Mouse (Mus musculus) ovary, adult 18-20 months (tissue): ENCODE results near the gene Bid.
"Not testable (repeated sequence)": the region's sequence is repeated elsewhere in the genome, so short reads cannot be mapped to it uniquely, and the experiment has no call there.

Experiments used
- DNase-seq: peaks from one replicate; pipeline ENCODE4 v3.0.0; 2022; ENCODE audit warnings: low spot score, mixed read lengths

Gene Bid

GRCm38 (mm10) chr6:120903450-120903912, 13.2 kb downstream of the Bid start:
- peak; percentile 52 for DNase-seq

GRCm38 (mm10) chr6:120901776-120902645, 14.6 kb downstream of the Bid start:
- no peak for DNase-seq

- DNase-seq: no peak
These were observed 18.3 kb downstream of the Bid start for GRCm38 (mm10) chr6:120898188-120898833.

DNA sequence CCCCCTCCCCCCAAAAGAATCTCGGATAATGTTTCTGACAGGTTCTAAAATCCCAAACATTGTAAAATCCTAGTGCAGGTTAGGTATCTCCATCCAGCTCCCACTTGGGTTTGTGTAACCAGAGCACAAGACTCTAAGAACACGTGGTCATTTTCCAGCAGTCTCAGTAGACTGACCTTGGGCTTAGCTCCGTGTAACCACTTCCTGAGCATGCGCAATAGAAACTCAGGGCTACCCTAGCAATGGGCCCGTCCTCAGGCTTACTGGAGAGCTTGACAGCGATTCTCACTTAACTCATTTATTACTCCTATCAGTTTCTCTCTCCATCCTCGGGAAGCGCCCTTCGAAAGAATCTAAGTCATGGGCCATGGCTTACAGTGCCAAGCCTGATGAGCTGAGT, 22.1 kb downstream of the Bid start:
- DNase-seq: no peak

DNA sequence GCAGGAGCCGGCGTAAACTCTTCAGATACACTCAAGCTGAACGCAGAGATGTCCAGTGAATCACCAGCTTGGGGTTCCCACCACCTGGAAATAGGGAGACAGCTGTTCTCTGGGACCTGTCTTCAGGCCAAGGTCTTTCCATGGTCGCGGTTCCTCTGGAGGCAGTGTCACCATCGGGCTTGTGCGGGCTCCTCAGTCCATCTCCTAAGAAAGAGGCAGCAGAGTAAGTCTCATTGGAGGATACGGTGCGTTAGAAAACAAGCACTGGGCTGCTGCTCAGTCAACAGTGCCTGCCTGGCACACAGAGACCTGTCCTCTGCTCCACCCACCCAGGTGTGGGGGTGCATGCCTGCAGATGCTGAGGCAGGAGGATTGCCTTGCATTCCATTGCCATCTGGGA, 22.6 kb downstream of the Bid start:
- no peak for DNase-seq

- no peak for DNase-seq
These were observed 30.0 kb downstream of the Bid start for GRCm38 (mm10) chr6:120886696-120887095.

GRCm38 (mm10) chr6:120884436-120884835, 32.2 kb downstream of the Bid start:
- DNase-seq: no peak

- no peak for DNase-seq
These were observed 37.6 kb downstream of the Bid start for GRCm38 (mm10) chr6:120879046-120879445.

DNA sequence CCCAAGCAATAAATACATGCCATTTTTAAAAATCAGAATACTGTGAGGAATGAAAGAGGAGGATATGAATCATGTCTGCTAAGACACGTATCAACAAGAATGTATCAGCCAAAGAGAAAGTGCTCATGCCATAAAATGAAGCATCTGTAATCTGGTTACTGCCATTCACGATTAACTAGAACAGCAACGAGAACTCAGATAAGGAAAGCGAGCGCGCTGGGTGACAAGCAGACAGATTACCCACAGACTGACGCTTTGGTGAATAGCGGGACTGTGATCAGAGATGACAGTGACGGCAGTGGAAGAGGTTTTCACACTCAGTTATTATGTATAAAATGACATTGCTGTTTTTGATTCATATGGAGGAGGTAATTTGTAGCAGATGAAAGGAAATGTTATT, 42.8 kb downstream of the Bid start:
- no peak for DNase-seq

- no peak for DNase-seq
These were observed 45.4 kb downstream of the Bid start for GRCm38 (mm10) chr6:120871286-120871685.

DNA sequence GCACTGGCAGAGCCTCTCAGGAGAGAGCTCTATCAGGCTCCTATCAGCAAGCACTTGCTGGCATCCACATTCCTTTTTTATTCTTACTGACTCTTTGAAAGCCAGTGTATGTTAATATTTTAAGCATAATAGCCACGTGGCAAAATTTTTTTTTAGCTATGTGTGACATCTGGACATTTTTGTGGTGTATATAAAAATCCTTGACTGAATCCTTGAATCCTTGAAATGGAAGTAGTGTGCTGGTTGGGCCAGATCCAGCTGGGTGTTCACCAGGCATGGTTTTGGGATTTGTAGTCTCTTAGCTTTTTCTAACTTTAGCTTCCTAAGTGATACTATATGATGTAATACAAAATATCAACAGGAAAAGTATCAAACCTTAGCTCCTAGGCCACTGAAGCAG, 47.8 kb downstream of the Bid start:
- DNase-seq: no peak

- no peak for DNase-seq
These were observed 50.4 kb downstream of the Bid start for GRCm38 (mm10) chr6:120866051-120866814.

- no peak for DNase-seq
These were observed 56.6 kb downstream of the Bid start for GRCm38 (mm10) chr6:120860079-120860478.

GRCm38 (mm10) chr6:120858217-120858711, 58.4 kb downstream of the Bid start:
- DNase-seq: no peak

DNA sequence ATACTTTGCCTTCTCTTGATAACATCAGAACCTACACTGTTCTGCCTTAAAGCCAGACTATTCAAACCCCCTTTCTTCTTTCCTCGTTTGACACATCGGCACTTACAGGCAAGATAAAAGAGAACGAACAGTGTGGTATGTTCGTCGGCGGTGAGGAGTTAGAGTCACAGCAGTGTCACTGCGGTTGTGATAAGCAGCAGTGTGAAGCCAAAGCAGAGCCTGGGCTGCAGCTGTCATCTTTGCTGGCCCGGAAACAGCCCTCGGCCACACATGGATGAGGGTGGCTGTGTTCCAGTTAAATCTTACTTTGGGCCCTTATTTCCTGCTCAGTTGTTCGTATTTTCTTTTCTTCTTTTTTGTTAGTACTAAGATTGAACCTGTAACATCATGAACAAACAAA, 62.2 kb downstream of the Bid start:
- DNase-seq: no peak

DNA sequence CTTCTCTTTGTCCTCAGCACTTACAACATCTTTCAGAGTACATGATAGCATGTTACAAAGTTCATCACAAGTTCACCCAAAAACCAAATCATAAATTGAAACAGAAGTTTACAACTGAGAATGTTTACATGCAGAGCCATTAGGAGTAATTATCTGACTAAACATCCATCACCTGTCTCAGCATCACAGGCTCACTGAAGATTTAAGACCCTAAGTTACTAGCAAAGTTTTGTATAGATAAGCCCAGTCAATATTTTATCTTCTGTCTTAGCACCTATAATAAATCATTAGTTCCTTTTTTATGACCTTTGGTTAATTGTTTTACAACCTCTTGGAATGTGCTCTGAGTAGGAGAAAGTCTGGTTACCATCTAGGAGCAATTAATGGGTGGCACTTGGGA, 65.9 kb downstream of the Bid start:
- not testable (repeated sequence) for DNase-seq
